In the genomic region with DNA sequence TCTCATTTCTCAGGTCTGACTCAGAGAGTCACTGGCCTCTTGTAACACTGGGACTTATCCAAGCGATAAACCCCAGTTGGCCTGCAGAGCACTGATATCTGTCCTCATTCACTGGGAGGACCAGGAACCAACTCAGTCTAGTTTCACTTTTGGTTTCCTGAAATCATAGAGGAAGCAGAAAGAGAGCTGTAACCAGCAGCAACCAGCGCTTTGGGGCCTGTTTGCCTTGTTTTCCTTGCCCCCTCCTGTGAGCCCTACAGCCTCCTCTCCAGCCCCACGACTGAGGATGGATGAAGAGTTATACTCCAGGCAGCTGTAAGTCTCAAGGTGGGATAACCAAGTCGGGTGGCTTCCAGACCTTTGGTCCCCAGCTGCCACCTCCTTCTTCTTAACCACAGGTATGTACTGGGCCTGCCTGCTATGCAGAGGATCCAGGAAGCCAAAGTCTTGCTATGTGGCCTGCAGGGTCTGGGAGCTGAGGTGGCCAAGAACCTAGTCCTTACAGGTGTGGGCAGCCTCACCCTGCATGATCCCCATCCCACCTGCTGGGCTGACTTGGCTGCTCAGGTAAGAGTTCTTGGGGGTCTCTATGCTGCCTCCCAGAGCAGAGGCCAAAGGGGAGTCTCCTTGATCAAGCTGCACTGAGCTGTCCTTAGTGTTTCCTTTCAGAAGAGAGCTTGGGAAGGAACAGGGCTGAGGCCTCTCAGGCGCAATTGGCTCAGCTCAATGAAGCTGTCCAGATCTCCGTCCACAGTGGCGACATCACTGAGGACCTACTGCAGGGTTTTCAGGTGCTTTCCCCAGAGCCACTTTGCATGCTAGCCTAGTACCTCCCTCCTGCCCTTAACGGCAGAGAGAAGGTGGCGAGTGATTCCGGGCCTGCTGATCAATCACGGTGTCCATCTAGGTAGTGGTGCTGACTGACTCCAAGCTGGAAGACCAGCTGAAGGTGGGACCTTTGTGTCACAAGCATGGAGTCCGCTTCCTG, we compare ENCODE assay signal across 8 mouse cellular contexts. TPM values are rescaled to one million over a fixed set of nuclear protein-coding genes. Genes with fewer than 3 reads are reported as not detected.
DNase-seq lines count a peak whose midpoint lies in the region; ATAC-seq and TF ChIP-seq lines count a peak whose summit lies in the region.

A gene (plus strand): TSS at position 107 of the 988 bp plus-strand sequence.

- no peak for ATAC-seq in neural tube, embryonic 12.5 days (ENCODE audit: low FRiP score, low read depth)
- peak; percentile 71 for ATAC-seq in heart, postnatal 0 days (ENCODE audit: insufficient read depth, low read depth)
- ATAC-seq in limb, embryonic 12.5 days (ENCODE audit: insufficient number of reproducible peaks, insufficient read depth, low FRiP score, low TSS enrichment, low read depth) = no peak

- no peak within 1 kb of the TSS for H3K9ac ChIP-seq in neural tube, embryonic 12.5 days
- H3K9ac ChIP-seq in heart, postnatal 0 days (replicated peaks; ENCODE audit: low read depth, low read length) = peak within 1 kb of the TSS; percentile 63
- no peak within 1 kb of the TSS for H3K9ac ChIP-seq in limb, embryonic 12.5 days (replicated peaks)

- TF ChIP-seq POLR2A in olfactory bulb, adult 2 months (IDR thresholded peaks at IDR 0.05; ENCODE audit: insufficient read depth, low read depth, low read length) = no peak

- no peaks in the 10 kb centered on the region for H3K27me3 ChIP-seq in neural tube, embryonic 12.5 days (replicated peaks)
- H3K27me3 ChIP-seq in heart, postnatal 0 days (ENCODE audit: control insufficient read depth, insufficient read depth, low read length) = no peaks in the 10 kb centered on the region
- H3K27me3 ChIP-seq in limb, embryonic 12.5 days = no peaks in the 10 kb centered on the region

- H3K4me3 ChIP-seq in neural tube, embryonic 12.5 days = no peak within 1 kb of the TSS
- peak within 1 kb of the TSS; percentile 69 for H3K4me3 ChIP-seq in brown adipose tissue, adult 24 weeks (ENCODE audit: insufficient read depth, low read depth, low read length)
- peak within 1 kb of the TSS; percentile 50 for H3K4me3 ChIP-seq in heart, postnatal 0 days (ENCODE audit: low read depth, low read length)
- no peak within 1 kb of the TSS for H3K4me3 ChIP-seq in limb, embryonic 12.5 days (replicated peaks)
- peak within 1 kb of the TSS; percentile 6; the same call in 1 of the 2 replicates for H3K4me3 ChIP-seq in olfactory bulb, adult 2 months (ENCODE audit: insufficient read depth, low read depth, low read length)

- peak within 1 kb of the TSS; percentile 12; the same call in 1 of the 2 replicates for H3K4me2 ChIP-seq in neural tube, embryonic 12.5 days (replicated peaks)
- peak within 1 kb of the TSS; percentile 68 for H3K4me2 ChIP-seq in heart, postnatal 0 days (ENCODE audit: low read depth, low read length)
- peak within 1 kb of the TSS; percentile 14; the same call in 1 of the 2 replicates for H3K4me2 ChIP-seq in limb, embryonic 12.5 days

- no peak for TF ChIP-seq EP300 in heart, postnatal 0 days (IDR thresholded peaks at IDR 0.05; ENCODE audit: low read depth)

- WGBS in neural tube, embryonic 12.5 days = 69% methylated on average over 12 of the region's 12 CpGs
- 36% methylated on average over 12 of the region's 12 CpGs for WGBS in heart, postnatal 0 days
- WGBS in limb, embryonic 12.5 days = 69% methylated on average over 12 of the region's 12 CpGs
- 80% methylated on average over 12 of the region's 12 CpGs for WGBS in olfactory bulb, adult 2 months

- 0 out of 2 replicates have a peak, but pooled peaks cover under 1% of the 10 kb centered on the region for H3K4me1 ChIP-seq in neural tube, embryonic 12.5 days
- H3K4me1 ChIP-seq in brown adipose tissue, adult 24 weeks (ENCODE audit: control insufficient read depth, insufficient read depth, insufficient read length, low read length) = peaks cover 24% of the 10 kb centered on the region
- peaks cover 28% of the 10 kb centered on the region for H3K4me1 ChIP-seq in heart, postnatal 0 days (ENCODE audit: control insufficient read depth, insufficient read depth)
- H3K4me1 ChIP-seq in limb, embryonic 12.5 days (replicated peaks) = peaks cover 35% of the 10 kb centered on the region
- H3K4me1 ChIP-seq in olfactory bulb, adult 2 months (ENCODE audit: control insufficient read depth, insufficient read depth, low read length) = 0 out of 2 replicates have a peak, but pooled peaks cover 6% of the 10 kb centered on the region

- peaks cover 6% of the 10 kb centered on the region; the same call in 1 of the 2 replicates for H3K36me3 ChIP-seq in neural tube, embryonic 12.5 days
- H3K36me3 ChIP-seq in heart, postnatal 0 days (replicated peaks; ENCODE audit: control insufficient read depth, insufficient read depth, low read length) = peaks cover 18% of the 10 kb centered on the region
- H3K36me3 ChIP-seq in limb, embryonic 12.5 days = peaks cover 27% of the 10 kb centered on the region

- no peak for DNase-seq in neural tube, embryonic 10.5 days (ENCODE audit: extremely low spot score, low spot score)
- DNase-seq in heart, postnatal 0 days (ENCODE audit: low spot score) = peak; percentile 83
- no peak for DNase-seq in gastrocnemius, postnatal 10 days
- DNase-seq in layer of hippocampus, postnatal 14 days (ENCODE audit: low spot score in 2 of 2) = no peak

- H3K9me3 ChIP-seq in neural tube, embryonic 12.5 days = no peaks in the 10 kb centered on the region
- no peaks in the 10 kb centered on the region for H3K9me3 ChIP-seq in heart, postnatal 0 days (replicated peaks; ENCODE audit: control insufficient read depth, low read length)
- no peaks in the 10 kb centered on the region for H3K9me3 ChIP-seq in limb, embryonic 12.5 days

- no peak for TF ChIP-seq CTCF in heart, postnatal 0 days (IDR thresholded peaks at IDR 0.05; ENCODE audit: low read depth)
- no peak for TF ChIP-seq CTCF in olfactory bulb, adult 2 months (IDR thresholded peaks at IDR 0.05; ENCODE audit: insufficient read depth, low read depth, low read length)

- H3K27ac ChIP-seq in neural tube, embryonic 12.5 days = no peak within 1 kb of the TSS
- H3K27ac ChIP-seq in brown adipose tissue, adult 24 weeks (replicated peaks; ENCODE audit: low read depth, low read length) = peak within 1 kb of the TSS; percentile 96
- H3K27ac ChIP-seq in heart, postnatal 0 days (ENCODE audit: low read depth) = peak within 1 kb of the TSS; percentile 90
- H3K27ac ChIP-seq in limb, embryonic 12.5 days = peak within 1 kb of the TSS; percentile 81
- no peak within 1 kb of the TSS for H3K27ac ChIP-seq in olfactory bulb, adult 2 months (ENCODE audit: insufficient read depth, low read depth, low read length)

RNA-seq across cellular contexts. Expression of the gene that starts here (rescaled TPM):
- 11.7 and 12.2 TPM in 2 replicates for polyA plus RNA-seq in neural tube, embryonic 12.5 days (2016; fragmentation: Nextera tagmentation; extraction: Ambion mirVana)
- polyA plus RNA-seq in brown adipose tissue, adult 24 weeks (2012; ENCODE audit: insufficient read depth, insufficient read length, missing spikeins) = 7.0 and 13.8 TPM in 2 replicates
- 52.0 and 55.6 TPM in 2 replicates for total RNA-seq in heart, postnatal 0 days (2014; rRNA removed; ENCODE audit: low replicate concordance)
- polyA plus RNA-seq in heart, postnatal 0 days (2015; fragmentation: Nextera tagmentation; extraction: Ambion mirVana) = 16.4 and 18.0 TPM in 2 replicates
- 25.4 and 29.8 TPM in 2 replicates for polyA plus RNA-seq in limb, embryonic 12.5 days (2016; fragmentation: Nextera tagmentation; extraction: Ambion mirVana)
- not detected in 2 replicates for polyA plus RNA-seq in olfactory bulb, adult 2 months (2012; ENCODE audit: insufficient read depth, insufficient read length, low replicate concordance, missing spikeins)
- total RNA-seq in gastrocnemius, postnatal 10 days (2021) = 1 to 10 TPM; 4.4 to 6.5 TPM
- total RNA-seq in layer of hippocampus, postnatal 14 days (2021) = 1 to 10 TPM; 2.7 to 3.2 TPM

Comparison
In these comparisons a context has a peak if more than half of its experiments do, and no peak if none do; other contexts are left out.
1. H3K27ac ChIP-seq: peak in brown adipose tissue, adult 24 weeks (single experiment), heart, postnatal 0 days (single experiment) and limb, embryonic 12.5 days (single experiment); none in neural tube, embryonic 12.5 days (single experiment) and olfactory bulb, adult 2 months (single experiment).
2. H3K4me2 ChIP-seq: peak in every context shown above with its lines; median percentile 68 in heart, postnatal 0 days; 14 in limb, embryonic 12.5 days; 12 in neural tube, embryonic 12.5 days.
3. H3K4me3 ChIP-seq: peak in brown adipose tissue, adult 24 weeks (single experiment), heart, postnatal 0 days (single experiment) and olfactory bulb, adult 2 months (single experiment); none in neural tube, embryonic 12.5 days (single experiment) and limb, embryonic 12.5 days (single experiment).